Mouse (Mus musculus): Measurements from ENCODE around the gene Icos.

GRCm38 (mm10) chr1:60986141-60986540 lies 8.4 kb downstream of the Icos start:
- TF ChIP-seq CHD2 (IDR thresholded peaks at IDR 0.05; ENCODE audit: low read depth, low read length): no peak
- no peak for TF ChIP-seq HCFC1 (IDR thresholded peaks at IDR 0.05; ENCODE audit: borderline replicate concordance, insufficient read depth, low read length)
- TF ChIP-seq ZNF384 (IDR thresholded peaks at IDR 0.05; ENCODE audit: low read depth, low read length): no peak
